Mouse (Mus musculus) limb, embryonic 11.5 days (tissue): ENCODE measurements around the gene Lingo4. TPM values are rescaled to one million over a fixed set of nuclear protein-coding genes. Genes with fewer than 3 reads are reported as not detected.

ENCODE experiments used
- ATAC-seq: fragments of 200-750 bp; cut with Nextera tagmentation; 2 replicates; pipeline ENCODE4 v1.8.0; 2017; ENCODE audit warnings: low read depth; ENCODE audit not compliant: insufficient number of reproducible peaks, low FRiP score, low TSS enrichment
- DNase-seq: peaks from one replicate; pipeline ENCODE4 v3.0.0-alpha.2; 2015; ENCODE audit warnings: low spot score
- H3K27ac ChIP-seq: fragments of 300-500 bp; sonication (generic); replicated peaks from 2 replicates; pipeline ENCODE4 v1.5.1; 2014; ENCODE audit warnings: low read depth, mild to moderate bottlenecking, low read length
- H3K27me3 ChIP-seq: fragments of 300-500 bp; sonication (generic); 2 replicates; pipeline ENCODE4 v1.6.1; 2014; ENCODE audit warnings: mild to moderate bottlenecking, low read length, mixed read lengths; ENCODE audit not compliant: control insufficient read depth, insufficient read depth
- H3K36me3 ChIP-seq: fragments of 300-500 bp; sonication (generic); 2 replicates; pipeline ENCODE4 v1.6.1; 2014; ENCODE audit warnings: mild to moderate bottlenecking, low read length, moderate library complexity, mixed read lengths; ENCODE audit not compliant: control insufficient read depth, insufficient read depth
- H3K4me1 ChIP-seq: fragments of 300-500 bp; sonication (generic); 2 replicates; pipeline ENCODE4 v1.6.1; 2014; ENCODE audit warnings: low read length, mixed read lengths; ENCODE audit not compliant: control insufficient read depth, insufficient read depth
- H3K4me2 ChIP-seq: fragments of 300-500 bp; sonication (generic); 2 replicates; pipeline ENCODE4 v1.6.1; 2014; ENCODE audit warnings: low read depth, mild to moderate bottlenecking, moderate library complexity; ENCODE audit not compliant: severe bottlenecking
- H3K4me3 ChIP-seq: fragments of 300-500 bp; sonication (generic); 2 replicates; pipeline ENCODE4 v1.5.1; 2014; ENCODE audit warnings: low read depth, low read length
- H3K9ac ChIP-seq: fragments of 300-500 bp; sonication (generic); 2 replicates; pipeline ENCODE4 v1.6.1; 2014; ENCODE audit warnings: mild to moderate bottlenecking, low read length
- H3K9me3 ChIP-seq: fragments of 300-500 bp; sonication (generic); 2 replicates; pipeline ENCODE4 v1.6.1; 2016; ENCODE audit warnings: low read length; ENCODE audit not compliant: control insufficient read depth
- WGBS: fragments of 180-500 bp; shearing (Covaris S2); extraction: QIAGEN DNeasy Blood & Tissue Kit; methylation state at CpG from one replicate; pipeline ENCODE4 v1.1.7; 2014; 5-methylcytosine and 5-hydroxymethylcytosine counted together
- polyA plus RNA-seq: library from polyadenylated mRNA; unstranded; fragments of >200 nt; fragmentation: Nextera tagmentation; extraction: Ambion mirVana; gene quantifications from 2 replicates; pipeline ENCODE4 v1.2.1, GENCODE M21; 2014

Lingo4 gene
- polyA plus RNA-seq, 1 experiment from 2014 or later, result not detected

- Histone ChIP-seq H3K4me3 (no peak overlapping the region), H3K9ac (no peak overlapping the region), H3K4me1 (peaks cover 2% of the 10 kb centered on the region; the same call in 1 of the 2 replicates), H3K4me2 (no peak overlapping the region), H3K27ac (no peak overlapping the region), H3K36me3 (no peaks in the 10 kb centered on the region), H3K9me3 (no peaks in the 10 kb centered on the region), H3K27me3 (peaks cover 30% of the 10 kb centered on the region)
- ATAC-seq (no peak), DNase-seq (no peak)
- 63% methylated on average over 8 of the region's 8 CpGs for WGBS
Measured at GRCm38 (mm10) chr3:94402451-94402850, 4.1 kb downstream of the Lingo4 start.

GRCm38 (mm10) chr3:94404366-94405054, 6.2 kb downstream of the Lingo4 start:
- Histone ChIP-seq H3K27me3 (peaks cover 15% of the 10 kb centered on the region), H3K27ac (no peak overlapping the region), H3K4me1 (no peaks in the 10 kb centered on the region), H3K4me2 (no peak overlapping the region), H3K9ac (no peak overlapping the region), H3K9me3 (no peaks in the 10 kb centered on the region), H3K36me3 (no peaks in the 10 kb centered on the region), H3K4me3 (no peak overlapping the region)
- ATAC-seq (no peak), DNase-seq (no peak)
- 28% methylated on average over 7 of the region's 7 CpGs for WGBS

- 73% methylated on average over 4 of the region's 4 CpGs for WGBS
- Histone ChIP-seq H3K9me3 (no peaks in the 10 kb centered on the region), H3K27me3 (peaks cover 7% of the 10 kb centered on the region; the same call in 1 of the 2 replicates), H3K4me3 (no peak overlapping the region), H3K36me3 (no peaks in the 10 kb centered on the region), H3K4me2 (no peak overlapping the region), H3K27ac (no peak overlapping the region), H3K4me1 (no peaks in the 10 kb centered on the region), H3K9ac (no peak overlapping the region)
- DNase-seq, result no peak
- ATAC-seq, result no peak
Measured at GRCm38 (mm10) chr3:94405561-94405960, 7.2 kb downstream of the Lingo4 start.

GRCm38 (mm10) chr3:94412530-94412929, 14.2 kb downstream of the Lingo4 start:
- H3K27ac ChIP-seq, result no peak overlapping the region
- WGBS, result 9% methylated on average over 25 of the region's 25 CpGs
- H3K9ac ChIP-seq, result no peak overlapping the region; the same call in 1 of the 2 replicates
- peak overlapping the region; percentile 35 for H3K4me3 ChIP-seq
- H3K27me3 ChIP-seq, result no peaks in the 10 kb centered on the region
- ATAC-seq, result peak; percentile 35
- DNase-seq, result no peak
- H3K4me1 ChIP-seq, result peaks cover 5% of the 10 kb centered on the region; the same call in 1 of the 2 replicates
- H3K36me3 ChIP-seq, result no peaks in the 10 kb centered on the region
- H3K9me3 ChIP-seq, result no peaks in the 10 kb centered on the region
- peak overlapping the region; percentile 61 for H3K4me2 ChIP-seq

- no peaks in the 10 kb centered on the region for H3K9me3 ChIP-seq
- ATAC-seq (peak; percentile 99), DNase-seq (peak; percentile 95)
- H3K36me3 ChIP-seq, result no peaks in the 10 kb centered on the region
- H3K4me3 ChIP-seq, result peak within 1 kb of the TSS; percentile 35
- H3K9ac ChIP-seq, result peak within 1 kb of the TSS; percentile 22; the same call in 1 of the 2 replicates
- peak within 1 kb of the TSS; percentile 61 for H3K4me2 ChIP-seq
- H3K4me1 ChIP-seq, result peaks cover 5% of the 10 kb centered on the region; the same call in 1 of the 2 replicates
- 9% methylated on average over 52 of the region's 52 CpGs for WGBS
- no peaks in the 10 kb centered on the region for H3K27me3 ChIP-seq
- H3K27ac ChIP-seq, result no peak within 1 kb of the TSS
Measured at GRCm38 (mm10) chr3:94413031-94413679, 14.8 kb downstream of the Lingo4 start, which contains the start of gene Tdrkh. TSS of gene Tdrkh (plus strand) at chr3:94413273.

- H3K4me2 ChIP-seq, result no peak overlapping the region
- no peak overlapping the region for H3K4me3 ChIP-seq
- H3K36me3 ChIP-seq, result no peaks in the 10 kb centered on the region
- 82% methylated on average over 2 of the region's 2 CpGs for WGBS
- no peaks in the 10 kb centered on the region for H3K4me1 ChIP-seq
- no peak overlapping the region for H3K27ac ChIP-seq
- H3K9me3 ChIP-seq, result no peaks in the 10 kb centered on the region
- ATAC-seq, result no peak
- no peaks in the 10 kb centered on the region for H3K27me3 ChIP-seq
- no peak overlapping the region for H3K9ac ChIP-seq
- DNase-seq, result no peak
Measured at GRCm38 (mm10) chr3:94430980-94431379, 32.7 kb downstream of the Lingo4 start.

- ATAC-seq (no peak), DNase-seq (no peak)
- Histone ChIP-seq H3K36me3 (no peaks in the 10 kb centered on the region), H3K4me1 (no peaks in the 10 kb centered on the region), H3K4me2 (no peak overlapping the region), H3K4me3 (no peak overlapping the region), H3K9ac (no peak overlapping the region), H3K9me3 (no peaks in the 10 kb centered on the region), H3K27me3 (no peaks in the 10 kb centered on the region), H3K27ac (no peak overlapping the region)
- WGBS, result 85% methylated on average over 2 of the region's 2 CpGs
Measured at GRCm38 (mm10) chr3:94434305-94434704, 36.0 kb downstream of the Lingo4 start.

GRCm38 (mm10) chr3:94436420-94436819, 38.1 kb downstream of the Lingo4 start:
- Histone ChIP-seq H3K4me2 (no peak overlapping the region), H3K9me3 (no peaks in the 10 kb centered on the region), H3K27me3 (no peaks in the 10 kb centered on the region), H3K4me1 (no peaks in the 10 kb centered on the region), H3K9ac (no peak overlapping the region), H3K27ac (no peak overlapping the region), H3K36me3 (no peaks in the 10 kb centered on the region), H3K4me3 (no peak overlapping the region)
- ATAC-seq (no peak), DNase-seq (no peak)
- 81% methylated on average over 9 of the region's 9 CpGs for WGBS
